Comparison of ENCODE assay signal across 16 mouse cellular contexts in the genomic region with DNA sequence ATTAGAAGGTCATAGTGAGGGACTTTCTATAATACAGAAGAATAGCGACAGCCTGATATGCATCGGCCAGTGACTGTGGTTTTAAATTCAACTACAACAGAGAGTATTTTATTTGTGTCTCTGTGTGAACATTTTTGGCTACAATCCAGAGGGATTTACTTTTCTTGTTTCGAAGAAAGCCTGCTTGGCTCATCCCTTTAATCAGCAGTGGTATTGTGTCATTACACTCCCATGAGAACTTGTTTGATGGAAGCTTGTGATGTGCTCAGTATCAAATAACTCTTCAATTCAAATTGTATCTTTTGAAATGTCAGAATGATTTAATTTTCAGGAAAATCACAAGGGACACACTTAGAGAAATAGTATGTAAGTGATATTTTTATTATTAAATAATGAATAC.
DNase-seq lines count a peak whose midpoint lies in the region; ATAC-seq lines count a peak whose summit lies in the region.
"Had no signal": no experiment of that assay in that cellular context is flagged by ENCODE, and none has a peak within 500 bp of the region (broad histone marks: within the 10 kb centered on the region; RNA-seq: fewer than 3 reads in every experiment).

No protein-coding gene starts in this region.

- ATAC-seq in hindbrain, embryonic 16.5 days = 0 out of 2 replicates have a peak, but pooled peaks have one; percentile 45
- no peak for ATAC-seq in hindbrain, embryonic 12.5 days (ENCODE audit: low FRiP score)
- ATAC-seq in neural tube, embryonic 15.5 days (ENCODE audit: low FRiP score) = peak; percentile 19; the same call in 1 of the 2 replicates
- ATAC-seq in midbrain, embryonic 15.5 days (replicated peaks) = peak; percentile 60; the same call in 1 of the 2 replicates
- ATAC-seq in kidney, embryonic 15.5 days (replicated peaks; ENCODE audit: low FRiP score) = no peak
- ATAC-seq: forebrain, postnatal 0 days; intestine, embryonic 15.5 days had no signal

- H3K4me1 ChIP-seq in hindbrain, embryonic 16.5 days (ENCODE audit: control insufficient read depth, insufficient read depth, low read depth, low read length) = no peaks in the 10 kb centered on the region
- H3K4me1 ChIP-seq in hindbrain, embryonic 12.5 days = no peaks in the 10 kb centered on the region
- no peaks in the 10 kb centered on the region for H3K4me1 ChIP-seq in neural tube, embryonic 15.5 days
- no peaks in the 10 kb centered on the region for H3K4me1 ChIP-seq in midbrain, embryonic 15.5 days
- no peaks in the 10 kb centered on the region for H3K4me1 ChIP-seq in kidney, embryonic 15.5 days
- H3K4me1 ChIP-seq: heart, embryonic 12.5 days; hindbrain, embryonic 10.5 days; intestine, embryonic 15.5 days had no signal

- no peak overlapping the region for H3K4me3 ChIP-seq in hindbrain, embryonic 16.5 days (ENCODE audit: low read length)
- no peak overlapping the region for H3K4me3 ChIP-seq in hindbrain, embryonic 12.5 days
- no peak overlapping the region for H3K4me3 ChIP-seq in neural tube, embryonic 15.5 days (replicated peaks)
- no peak overlapping the region for H3K4me3 ChIP-seq in midbrain, embryonic 15.5 days
- H3K4me3 ChIP-seq in kidney, embryonic 15.5 days (replicated peaks) = no peak overlapping the region
- H3K4me3 ChIP-seq: heart, embryonic 12.5 days; hindbrain, embryonic 10.5 days; intestine, embryonic 15.5 days had no signal

- no peaks in the 10 kb centered on the region for H3K36me3 ChIP-seq in hindbrain, embryonic 16.5 days (ENCODE audit: control insufficient read depth, insufficient read depth, low read length)
- no peaks in the 10 kb centered on the region for H3K36me3 ChIP-seq in hindbrain, embryonic 12.5 days
- no peaks in the 10 kb centered on the region for H3K36me3 ChIP-seq in neural tube, embryonic 15.5 days
- H3K36me3 ChIP-seq in midbrain, embryonic 15.5 days (replicated peaks) = no peaks in the 10 kb centered on the region
- H3K36me3 ChIP-seq in kidney, embryonic 15.5 days = no peaks in the 10 kb centered on the region
- H3K36me3 ChIP-seq: heart, embryonic 12.5 days; hindbrain, embryonic 10.5 days; intestine, embryonic 15.5 days had no signal

- H3K27ac ChIP-seq in hindbrain, embryonic 16.5 days (ENCODE audit: low read depth, low read length) = no peak overlapping the region
- no peak overlapping the region for H3K27ac ChIP-seq in hindbrain, embryonic 12.5 days
- H3K27ac ChIP-seq in neural tube, embryonic 15.5 days (replicated peaks) = no peak overlapping the region
- no peak overlapping the region for H3K27ac ChIP-seq in midbrain, embryonic 15.5 days
- no peak overlapping the region for H3K27ac ChIP-seq in kidney, embryonic 15.5 days
- H3K27ac ChIP-seq: hindbrain, embryonic 10.5 days; intestine, embryonic 15.5 days had no signal

- no peaks in the 10 kb centered on the region for H3K9me3 ChIP-seq in hindbrain, embryonic 16.5 days (ENCODE audit: control insufficient read depth, low read length)
- H3K9me3 ChIP-seq in hindbrain, embryonic 12.5 days (replicated peaks) = no peaks in the 10 kb centered on the region
- H3K9me3 ChIP-seq in neural tube, embryonic 15.5 days (replicated peaks) = no peaks in the 10 kb centered on the region
- no peaks in the 10 kb centered on the region for H3K9me3 ChIP-seq in midbrain, embryonic 15.5 days
- no peaks in the 10 kb centered on the region for H3K9me3 ChIP-seq in kidney, embryonic 15.5 days (replicated peaks)
- H3K9me3 ChIP-seq: heart, embryonic 12.5 days; hindbrain, embryonic 10.5 days; intestine, embryonic 15.5 days had no signal

- H3K9ac ChIP-seq in hindbrain, embryonic 16.5 days (ENCODE audit: low read depth, low read length) = no peak overlapping the region
- H3K9ac ChIP-seq in hindbrain, embryonic 12.5 days = no peak overlapping the region
- no peak overlapping the region for H3K9ac ChIP-seq in neural tube, embryonic 15.5 days (replicated peaks)
- H3K9ac ChIP-seq in midbrain, embryonic 15.5 days = no peak overlapping the region
- no peak overlapping the region for H3K9ac ChIP-seq in kidney, embryonic 15.5 days
- H3K9ac ChIP-seq: forebrain, postnatal 0 days; heart, embryonic 12.5 days; intestine, embryonic 15.5 days had no signal

- WGBS in hindbrain, embryonic 16.5 days = 49% methylated on average over 3 of the region's 3 CpGs
- 72% methylated on average over 3 of the region's 3 CpGs for WGBS in hindbrain, embryonic 12.5 days
- WGBS in neural tube, embryonic 15.5 days = 47% methylated on average over 3 of the region's 3 CpGs
- 29% methylated on average over 3 of the region's 3 CpGs for WGBS in midbrain, embryonic 15.5 days
- 77% methylated on average over 3 of the region's 3 CpGs for WGBS in kidney, embryonic 15.5 days

- DNase-seq in neural tube, embryonic 10.5 days (ENCODE audit: extremely low spot score, low spot score) = no peak
- no peak for DNase-seq in T-cell, adult 2 months (ENCODE audit: low spot score)
- DNase-seq: adrenal gland, adult 8-10 months; adrenal gland, postnatal 36 days; cerebellum, adult 11-12 months; cerebellum, adult 9-11 months; forebrain, postnatal 0 days; gastrocnemius, postnatal 25 days had no signal

- no peaks in the 10 kb centered on the region for H3K27me3 ChIP-seq in hindbrain, embryonic 16.5 days (replicated peaks; ENCODE audit: control insufficient read depth, insufficient read depth, low read length)
- H3K27me3 ChIP-seq in hindbrain, embryonic 12.5 days = no peaks in the 10 kb centered on the region
- H3K27me3 ChIP-seq in neural tube, embryonic 15.5 days (replicated peaks) = no peaks in the 10 kb centered on the region
- no peaks in the 10 kb centered on the region for H3K27me3 ChIP-seq in midbrain, embryonic 15.5 days (replicated peaks)
- no peaks in the 10 kb centered on the region for H3K27me3 ChIP-seq in kidney, embryonic 15.5 days
- H3K27me3 ChIP-seq: heart, embryonic 12.5 days; intestine, embryonic 15.5 days had no signal

- H3K4me2 ChIP-seq in hindbrain, embryonic 16.5 days (ENCODE audit: low read length) = no peak overlapping the region
- no peak overlapping the region for H3K4me2 ChIP-seq in hindbrain, embryonic 12.5 days (replicated peaks)
- H3K4me2 ChIP-seq in neural tube, embryonic 15.5 days = no peak overlapping the region
- H3K4me2 ChIP-seq in midbrain, embryonic 15.5 days = no peak overlapping the region
- no peak overlapping the region for H3K4me2 ChIP-seq in kidney, embryonic 15.5 days
- H3K4me2 ChIP-seq: heart, embryonic 12.5 days; intestine, embryonic 15.5 days had no signal

Comparison
In these comparisons a context has a peak if more than half of its experiments do, and no peak if none do; other contexts are left out.
1. ATAC-seq: peak in hindbrain, embryonic 16.5 days (single experiment), neural tube, embryonic 15.5 days (single experiment) and midbrain, embryonic 15.5 days (single experiment); none in hindbrain, embryonic 12.5 days (single experiment) and kidney, embryonic 15.5 days (single experiment).